Mouse (Mus musculus): ENCODE results near the gene Tor1b. TPM values are rescaled to one million over a fixed set of nuclear protein-coding genes. Genes with fewer than 3 reads are reported as not detected.
"Not testable (repeated sequence)": the region's sequence is repeated elsewhere in the genome, so short reads cannot be mapped to it uniquely, and the experiment has no call there.

Gene Tor1b
- total RNA-seq (2021): 10 to 100 TPM; 33.3 to 35.2 TPM
- long read RNA-seq, transcript Tor1b-201 (5 exons, 3,039 nt): major isoform, 5 of 10 reads
- long read RNA-seq, partial matches to known transcripts: 0 of 10 reads
- long read RNA-seq, other reads (novel, unspliced or antisense): 5 of 10 reads

- DNase-seq (ENCODE audit: low spot score in 2 of 2): peak; percentile 85 to 86
These were observed at the start of gene Tor1b for GRCm38 (mm10) chr2:30952824-30953490. Tor1b (plus strand) TSS chr2:30952959.

GRCm38 (mm10) chr2:30904231-30904630 lies 48.5 kb upstream of the Tor1b start:
- DNase-seq (ENCODE audit: low spot score in 2 of 2): no peak

- DNase-seq (ENCODE audit: low spot score in 2 of 2): no peak
These were observed 47.8 kb upstream of the Tor1b start for GRCm38 (mm10) chr2:30904991-30905390.

GRCm38 (mm10) chr2:30905906-30906305 lies 46.9 kb upstream of the Tor1b start:
- DNase-seq (ENCODE audit: low spot score in 2 of 2): no peak

- no peak for DNase-seq (ENCODE audit: low spot score in 2 of 2)
These were observed 46.1 kb upstream of the Tor1b start for GRCm38 (mm10) chr2:30906641-30907040.

- no peak for DNase-seq (ENCODE audit: low spot score in 2 of 2)
These were observed 40.4 kb upstream of the Tor1b start for GRCm38 (mm10) chr2:30912291-30912773.

GRCm38 (mm10) chr2:30913022-30913421 lies 39.7 kb upstream of the Tor1b start:
- no peak for DNase-seq (ENCODE audit: low spot score in 2 of 2)

GRCm38 (mm10) chr2:30914836-30915235 lies 37.9 kb upstream of the Tor1b start:
- DNase-seq (ENCODE audit: low spot score in 2 of 2): no peak

GRCm38 (mm10) chr2:30915376-30915775 lies 37.4 kb upstream of the Tor1b start:
- DNase-seq (ENCODE audit: low spot score in 2 of 2): no peak

GRCm38 (mm10) chr2:30915933-30916332 lies 36.8 kb upstream of the Tor1b start:
- DNase-seq (ENCODE audit: low spot score in 2 of 2): not testable (repeated sequence)

GRCm38 (mm10) chr2:30917649-30918048 lies 35.1 kb upstream of the Tor1b start:
- DNase-seq (ENCODE audit: low spot score in 2 of 2): no peak

- DNase-seq (ENCODE audit: low spot score in 2 of 2): no peak
These were observed 34.6 kb upstream of the Tor1b start for GRCm38 (mm10) chr2:30918126-30918525.

GRCm38 (mm10) chr2:30918780-30919329 lies 33.9 kb upstream of the Tor1b start:
- no peak for DNase-seq (ENCODE audit: low spot score in 2 of 2)

GRCm38 (mm10) chr2:30920216-30920615 lies 32.5 kb upstream of the Tor1b start:
- no peak for DNase-seq (ENCODE audit: low spot score in 2 of 2)

GRCm38 (mm10) chr2:30923099-30923498 lies 29.7 kb upstream of the Tor1b start:
- no peak for DNase-seq (ENCODE audit: low spot score in 2 of 2)

- DNase-seq (ENCODE audit: low spot score in 2 of 2): no peak
These were observed 27.6 kb upstream of the Tor1b start for GRCm38 (mm10) chr2:30925181-30925580.

GRCm38 (mm10) chr2:30926381-30926780 lies 26.4 kb upstream of the Tor1b start:
- DNase-seq (ENCODE audit: low spot score in 2 of 2): no peak

- no peak for DNase-seq (ENCODE audit: low spot score in 2 of 2)
These were observed 25.5 kb upstream of the Tor1b start for GRCm38 (mm10) chr2:30927151-30927781.

- DNase-seq (ENCODE audit: low spot score in 2 of 2): peak; percentile 89
These were observed 24.7 kb upstream of the Tor1b start for GRCm38 (mm10) chr2:30927844-30928628.

GRCm38 (mm10) chr2:30928893-30929482 lies 23.8 kb upstream of the Tor1b start:
- no peak for DNase-seq (ENCODE audit: low spot score in 2 of 2)

- peak; percentile 71 to 80 for DNase-seq (ENCODE audit: low spot score in 2 of 2)
These were observed 23.2 kb upstream of the Tor1b start, which contains the start of gene Ptges for GRCm38 (mm10) chr2:30929483-30930045. Ptges (minus strand) TSS chr2:30929863.
